Mouse (Mus musculus) ES-E14 (cell line): ENCODE measurements around the gene Sik3.

Source experiments
- CHD2 ChIP-seq: IDR thresholded peaks from 2 replicates; pipeline ENCODE4 v1.6.1; 2014; ENCODE audit warnings: mild to moderate bottlenecking, low read depth, low read length, inconsistent platforms
- MAFK ChIP-seq: IDR thresholded peaks from 2 replicates; pipeline ENCODE4 v1.6.1; 2014; ENCODE audit warnings: mild to moderate bottlenecking, low read depth, low read length, inconsistent platforms; ENCODE audit not compliant: insufficient read depth
- ZC3H11A ChIP-seq: IDR thresholded peaks from 2 replicates; pipeline ENCODE4 v1.6.1; 2012; ENCODE audit warnings: low read depth, mild to moderate bottlenecking, inconsistent platforms, low read length, borderline replicate concordance

DNA sequence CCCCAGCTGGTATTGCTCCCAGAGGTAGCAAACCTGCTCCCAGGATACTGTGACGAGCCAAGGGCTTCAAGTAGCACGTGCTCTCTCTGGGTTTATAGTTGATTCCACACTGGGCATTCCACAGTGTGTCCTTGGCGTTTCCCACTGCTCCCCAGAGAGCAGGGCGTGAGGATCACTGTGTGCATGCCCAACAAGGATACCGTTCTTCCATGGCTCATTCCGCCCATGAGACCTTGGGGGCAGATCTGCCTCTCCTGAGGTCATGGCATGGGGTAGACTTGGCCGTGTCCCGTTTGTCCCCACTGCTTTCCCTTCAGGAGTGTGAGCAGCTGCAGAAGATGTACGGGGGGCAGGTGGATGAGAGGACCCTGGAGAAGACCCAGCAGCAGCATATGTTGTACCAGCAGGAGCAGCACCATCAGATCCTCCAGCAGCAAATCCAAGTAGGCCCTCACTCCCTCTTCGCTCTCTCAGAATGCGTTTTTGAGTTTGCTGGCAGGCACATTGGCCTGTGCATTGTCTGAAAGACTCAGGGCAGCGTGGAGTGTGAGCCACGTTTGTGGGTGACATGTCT, 195.9 kb downstream of the Sik3 start:
- no peak for TF ChIP-seq ZC3H11A
- no peak for TF ChIP-seq MAFK
- no peak for TF ChIP-seq CHD2
